Mouse (Mus musculus) 416B (cell line): ENCODE results near the gene Cadm1.

ENCODE experiments used
- DNase-seq: peaks from one replicate; pipeline ENCODE4 v3.0.0; 2011; ENCODE audit warnings: low read depth

The Cadm1 gene

DNA sequence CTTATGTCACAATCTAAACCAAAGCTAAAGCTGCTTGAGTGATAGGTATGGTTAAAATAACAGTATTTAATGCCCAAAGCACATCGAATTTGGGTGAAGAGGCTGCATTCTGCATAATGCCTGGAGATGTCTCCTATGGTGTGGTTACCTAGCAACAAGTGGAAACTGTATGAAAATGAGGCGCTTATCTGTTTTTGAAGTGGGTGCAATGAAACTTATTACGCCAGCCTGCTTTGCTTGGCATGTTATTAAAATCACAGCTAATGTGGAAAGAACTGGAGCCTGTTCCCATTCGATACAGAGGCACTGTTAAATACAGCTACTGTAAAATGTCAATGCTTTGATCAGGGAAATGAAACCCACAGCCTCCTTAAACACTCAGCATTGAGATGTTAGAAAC, 79.5 kb downstream of the Cadm1 start:
- no peak for DNase-seq

DNA sequence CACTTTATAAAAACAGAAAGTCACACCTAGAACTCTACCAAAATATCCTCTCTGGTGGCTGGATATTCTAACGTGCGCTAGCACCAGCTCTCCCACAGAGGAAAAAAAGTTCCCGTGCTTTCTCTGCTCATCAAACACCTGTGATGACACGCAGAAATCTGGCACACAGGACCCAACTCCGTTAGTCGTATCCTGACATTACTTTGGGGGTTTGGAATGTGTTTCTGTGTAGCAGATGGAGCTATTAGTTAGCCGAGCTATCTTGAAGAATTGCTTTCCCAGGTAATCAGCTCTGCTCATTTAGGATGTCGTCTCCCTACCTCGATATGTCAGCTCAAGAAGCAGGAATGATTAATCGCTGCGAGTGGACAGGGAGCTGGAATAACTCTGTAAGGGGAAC, 80.3 kb downstream of the Cadm1 start:
- no peak for DNase-seq

DNA sequence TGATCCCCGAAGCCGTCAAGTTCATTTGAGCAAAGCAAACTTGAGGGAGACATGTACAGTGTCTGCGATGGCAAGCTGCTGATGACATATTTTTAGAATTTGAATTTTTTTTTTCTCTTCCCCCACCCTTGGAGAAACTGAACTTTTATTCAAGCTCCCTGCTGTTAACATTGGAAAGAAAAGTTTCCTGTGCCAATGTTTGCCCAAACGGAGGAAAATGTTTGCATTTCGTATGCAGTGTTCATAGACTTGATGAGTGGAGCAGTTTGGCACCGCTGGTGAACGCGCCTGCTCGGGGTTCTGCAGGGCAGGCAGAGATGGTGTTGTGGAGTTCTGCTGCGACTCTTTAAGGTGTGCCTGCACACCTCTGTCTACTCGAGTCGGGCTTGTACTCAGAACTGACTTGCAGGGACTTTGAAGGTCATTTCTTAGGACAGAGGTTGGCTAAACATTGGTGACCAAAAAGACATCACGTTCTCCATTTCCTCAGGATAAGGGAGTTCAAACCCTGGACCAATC, 83.0 kb downstream of the Cadm1 start:
- DNase-seq = no peak

DNA sequence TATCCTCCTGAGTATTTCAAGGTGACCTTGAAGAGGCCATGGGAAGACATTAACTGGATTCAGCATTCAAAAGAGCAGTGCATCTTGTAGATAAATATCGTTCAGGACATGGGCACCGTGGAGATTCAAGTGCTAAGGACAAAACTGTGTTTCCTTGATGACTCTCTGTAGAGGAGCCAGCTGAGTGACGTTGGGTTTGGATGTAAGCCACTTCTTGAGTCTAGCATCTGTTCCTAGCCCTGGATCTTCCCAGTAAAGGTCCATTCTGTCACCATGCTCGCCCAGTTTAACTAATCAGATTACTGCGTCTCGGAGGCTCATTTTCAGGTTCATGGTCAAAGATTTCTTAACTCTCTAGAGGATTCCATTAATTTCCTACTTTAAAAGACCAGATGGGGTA, 85.1 kb downstream of the Cadm1 start:
- DNase-seq = no peak

DNA sequence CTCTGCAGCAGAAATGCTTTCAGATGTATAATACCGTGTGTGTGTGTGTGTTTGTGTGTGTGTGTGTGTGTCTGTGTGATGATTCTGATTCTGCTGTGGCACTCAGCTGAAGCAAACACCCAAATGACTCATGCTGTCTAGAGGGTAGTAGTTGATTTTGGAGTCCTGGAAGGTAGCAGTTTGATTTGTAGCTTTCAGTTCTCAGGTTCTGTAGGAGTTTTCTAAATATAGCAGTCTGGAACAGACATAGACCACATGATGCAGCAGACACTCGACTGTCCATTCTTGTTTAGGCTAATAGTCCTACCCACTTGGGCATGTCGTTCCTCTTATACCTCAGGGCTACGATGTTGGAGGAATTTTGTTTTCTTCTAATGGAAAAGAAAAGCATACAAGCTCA, 86.4 kb downstream of the Cadm1 start:
- no peak for DNase-seq

DNA sequence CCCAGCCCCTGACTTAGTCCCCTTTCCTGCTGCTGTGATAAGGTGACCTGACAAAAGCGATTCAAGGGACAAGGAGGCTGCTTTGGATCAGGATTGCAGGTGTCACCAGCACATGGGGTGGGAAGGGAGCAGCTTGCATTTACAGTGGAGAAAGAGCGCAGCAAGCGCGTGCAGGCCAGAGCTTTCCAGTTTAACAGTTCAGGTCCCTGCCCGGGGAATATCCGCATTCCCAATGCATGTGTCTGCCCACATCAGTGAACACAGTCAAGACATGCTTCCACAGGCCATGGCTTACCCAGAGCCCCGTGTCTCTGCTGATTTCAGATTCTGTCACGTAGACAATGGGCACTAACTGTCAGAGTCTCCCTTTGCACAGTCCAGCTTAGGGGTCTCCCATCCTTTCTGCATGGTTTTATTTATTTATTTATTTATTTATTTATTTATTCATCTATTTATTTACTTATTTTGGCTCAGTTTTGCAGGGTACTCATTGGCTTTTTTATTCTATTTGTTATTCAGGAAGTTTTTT, 89.6 kb downstream of the Cadm1 start:
- no peak for DNase-seq

GRCm38 (mm10) chr9:47623447-47624445, 93.8 kb downstream of the Cadm1 start:
- no peak for DNase-seq

DNA sequence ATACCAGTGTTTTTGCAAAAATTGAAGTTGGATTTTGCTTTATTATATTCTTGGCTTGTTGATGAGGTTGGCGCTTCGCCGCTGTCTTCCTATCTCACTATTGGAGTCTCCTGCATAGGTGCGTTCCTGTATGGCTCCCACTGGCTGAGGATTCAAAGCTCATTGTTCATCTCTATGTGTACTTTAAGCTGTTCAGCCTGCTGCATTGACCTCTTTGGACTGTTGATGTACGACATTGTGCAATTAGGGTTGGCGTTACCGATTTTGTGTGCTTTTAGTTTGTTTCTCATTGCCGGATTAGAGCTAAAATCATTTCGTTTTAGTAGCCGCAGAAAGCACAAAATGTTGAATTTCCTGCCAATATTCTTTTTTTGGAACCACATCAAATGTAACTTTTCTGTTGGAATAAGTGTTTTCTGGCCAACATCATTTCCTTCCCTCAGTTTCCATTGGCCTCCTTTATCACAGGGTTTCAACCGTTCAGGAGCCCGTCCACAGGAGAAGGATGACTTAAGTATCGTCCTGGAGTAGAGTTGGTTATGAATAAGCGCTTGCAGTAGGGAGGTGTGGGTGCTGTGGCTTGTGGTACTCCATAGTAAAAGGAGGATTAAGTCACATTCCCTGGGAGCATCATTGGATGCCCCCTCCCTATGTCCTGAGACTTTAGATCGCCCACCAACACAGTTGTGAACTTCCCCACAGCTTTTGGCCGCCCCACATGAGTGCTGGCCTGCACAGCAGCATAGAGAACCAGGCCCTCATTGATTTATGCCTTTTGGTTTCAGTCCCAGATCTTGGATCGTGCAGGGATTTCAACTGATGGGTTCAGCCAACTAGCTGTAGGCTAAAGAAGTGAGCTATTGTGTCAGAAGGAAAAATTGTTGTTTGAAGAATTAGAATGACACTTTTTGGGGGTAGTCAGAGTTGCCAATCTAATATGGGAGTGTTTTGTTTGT, 94.9 kb downstream of the Cadm1 start:
- DNase-seq = no peak

- peak; percentile 1 for DNase-seq
These were observed 95.7 kb downstream of the Cadm1 start for GRCm38 (mm10) chr9:47625621-47626210.

DNA sequence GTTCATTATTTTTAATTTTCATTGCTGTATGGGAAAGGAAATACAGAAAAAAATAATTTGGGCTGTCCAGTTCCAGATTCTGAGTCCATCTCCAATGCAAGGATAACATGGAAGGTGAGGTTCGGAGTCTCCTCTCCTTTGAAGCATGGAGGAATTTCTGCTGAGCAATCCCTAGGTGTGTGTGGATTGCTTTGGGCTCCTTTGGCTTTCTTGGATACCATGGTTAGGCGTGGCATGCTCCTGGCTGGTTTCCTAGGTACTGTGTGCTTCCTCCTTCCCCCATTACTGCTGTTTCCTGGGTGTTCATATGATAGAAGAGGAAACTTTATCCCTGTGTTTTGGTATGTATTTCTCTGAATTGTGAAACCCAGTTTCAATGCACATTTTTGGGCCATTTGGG, 98.0 kb downstream of the Cadm1 start:
- no peak for DNase-seq

DNA sequence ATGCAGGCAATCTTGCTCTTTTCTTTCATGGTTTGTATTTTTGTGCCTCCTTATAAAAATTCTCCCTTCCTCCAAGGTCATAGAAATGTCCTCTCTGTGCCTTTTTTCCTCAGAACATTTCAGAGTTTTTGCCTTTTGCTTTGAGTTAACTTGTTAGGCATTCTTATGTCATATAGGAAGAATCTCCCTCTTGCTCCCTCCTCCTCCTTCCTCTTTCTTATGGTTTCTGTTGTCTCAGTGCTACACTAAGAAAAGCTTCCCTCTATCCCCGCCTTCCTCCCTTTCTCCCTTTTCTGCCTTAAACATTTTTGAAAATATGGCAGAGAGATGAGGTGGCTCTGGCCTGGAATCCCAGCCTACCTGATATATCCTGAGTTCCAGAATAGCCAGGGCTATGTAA, 98.6 kb downstream of the Cadm1 start:
- no peak for DNase-seq

- no peak for DNase-seq
These were observed 104.7 kb downstream of the Cadm1 start for GRCm38 (mm10) chr9:47634695-47635094.

GRCm38 (mm10) chr9:47642663-47643062, 112.7 kb downstream of the Cadm1 start:
- no peak for DNase-seq

GRCm38 (mm10) chr9:47645056-47645455, 115.1 kb downstream of the Cadm1 start:
- no peak for DNase-seq

GRCm38 (mm10) chr9:47651431-47651830, 121.5 kb downstream of the Cadm1 start:
- no peak for DNase-seq

- DNase-seq = no peak
These were observed 122.2 kb downstream of the Cadm1 start for GRCm38 (mm10) chr9:47652203-47652602.

GRCm38 (mm10) chr9:47652936-47653335, 123.0 kb downstream of the Cadm1 start:
- DNase-seq = no peak

- no peak for DNase-seq
These were observed 129.6 kb downstream of the Cadm1 start for GRCm38 (mm10) chr9:47659366-47660090.

DNA sequence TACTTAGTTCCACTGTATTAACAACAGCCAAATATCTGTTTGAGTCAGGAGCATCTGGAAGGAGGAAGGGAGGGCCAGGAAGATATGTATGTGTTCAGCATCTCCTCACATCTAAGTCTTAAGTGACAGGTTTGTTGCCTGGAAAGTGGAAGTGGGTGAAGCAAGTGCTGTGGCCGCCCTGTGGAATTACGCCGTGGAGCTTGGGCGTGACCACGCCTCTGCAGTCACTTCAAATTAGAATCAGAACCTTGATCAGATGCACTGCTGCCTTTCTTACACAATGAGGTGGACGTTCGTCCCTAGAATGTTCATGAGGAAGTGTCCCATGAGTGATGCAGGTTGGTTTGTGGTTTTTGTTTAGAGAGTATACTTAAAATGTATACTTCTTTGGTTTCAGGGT, 131.6 kb downstream of the Cadm1 start:
- DNase-seq = no peak

- DNase-seq = no peak
These were observed 139.2 kb downstream of the Cadm1 start for GRCm38 (mm10) chr9:47669206-47669605.

- no peak for DNase-seq
These were observed 141.6 kb downstream of the Cadm1 start for GRCm38 (mm10) chr9:47671617-47672016.
